Mouse (Mus musculus): ENCODE measurements around the gene Xbp1.

The Xbp1 gene

GRCm38 (mm10) chr11:5569474-5569873 lies 49.0 kb downstream of the Xbp1 start, which contains the start of gene Ankrd36:
Gene Ankrd36, plus strand, starts transcription at chr11:5569684.
- DNase-seq (ENCODE audit: low spot score in 2 of 2) = no peak

GRCm38 (mm10) chr11:5571856-5572255 lies 51.4 kb downstream of the Xbp1 start:
- no peak for DNase-seq (ENCODE audit: low spot score in 2 of 2)

GRCm38 (mm10) chr11:5573821-5574220 lies 53.4 kb downstream of the Xbp1 start:
- no peak for DNase-seq (ENCODE audit: low spot score in 2 of 2)

- no peak for DNase-seq (ENCODE audit: low spot score in 2 of 2)
Observed at GRCm38 (mm10) chr11:5575046-5575445, 54.6 kb downstream of the Xbp1 start.

All from spleen, postnatal 36 days (tissue).